Mouse (Mus musculus) embryonic fibroblast, embryonic 13.5 days (primary cell): ENCODE measurements at regions not wholly inside any gene's neighbourhood (a gene's known extent, or its start where the extent isn't known, plus 50 kb on each side); places are given as distances from the start of the nearest gene placed in this dataset.

ENCODE experiments used
- H3K27ac ChIP-seq: 2 replicates; pipeline ENCODE4 v1.5.1; 2012; ENCODE audit warnings: low read length, control low read depth, inconsistent platforms; ENCODE audit not compliant: insufficient read depth
- H3K4me1 ChIP-seq: 2 replicates; pipeline ENCODE4 v1.6.1; 2011; ENCODE audit warnings: low read length; ENCODE audit not compliant: control insufficient read depth, insufficient read depth
- H3K4me3 ChIP-seq: 2 replicates; pipeline ENCODE4 v1.5.1; 2011; ENCODE audit warnings: mild to moderate bottlenecking, control low read depth, low read length; ENCODE audit not compliant: insufficient read depth
- CTCF ChIP-seq: IDR thresholded peaks from 2 replicates; pipeline ENCODE4 v1.5.1; 2011; ENCODE audit warnings: mild to moderate bottlenecking, control low read depth, low read length, moderate library complexity, borderline replicate concordance; ENCODE audit not compliant: insufficient read depth
- POLR2A ChIP-seq: IDR thresholded peaks from 2 replicates; pipeline ENCODE4 v1.6.1; 2011; ENCODE audit warnings: low read depth, mild to moderate bottlenecking, control low read depth, low read length, moderate library complexity

DNA sequence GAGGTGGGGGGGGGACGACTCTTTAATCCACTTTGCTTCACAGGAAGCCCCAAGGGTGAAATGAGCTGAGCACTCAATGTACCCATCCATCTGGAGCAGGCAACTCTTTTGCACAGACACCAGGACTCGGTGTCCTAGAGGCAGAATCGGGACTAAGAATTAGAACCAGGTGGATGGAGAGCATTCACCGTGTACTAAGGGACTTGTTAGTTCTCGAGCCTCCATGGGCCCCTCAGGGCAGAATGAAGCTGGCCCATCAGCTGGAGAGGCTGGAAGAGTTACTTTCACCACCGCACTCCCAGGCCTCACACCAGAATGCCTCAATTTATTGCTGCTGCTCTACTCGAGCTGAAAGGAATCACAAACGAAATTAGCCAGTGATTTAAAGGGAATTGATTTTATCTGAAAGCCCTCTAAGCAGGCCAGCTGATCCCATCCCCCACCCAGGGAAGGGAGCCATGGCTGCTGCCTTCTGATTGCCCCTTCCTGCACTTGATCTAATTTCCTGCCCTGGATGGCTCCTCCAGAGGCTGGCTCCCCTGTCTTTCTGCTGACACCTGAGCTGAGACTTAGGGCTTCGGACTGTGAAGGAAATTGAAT, 66.2 kb upstream of the Otos start:
- no peak overlapping the region for H3K27ac ChIP-seq
- TF ChIP-seq POLR2A, result no peak
- no peak for TF ChIP-seq CTCF

DNA sequence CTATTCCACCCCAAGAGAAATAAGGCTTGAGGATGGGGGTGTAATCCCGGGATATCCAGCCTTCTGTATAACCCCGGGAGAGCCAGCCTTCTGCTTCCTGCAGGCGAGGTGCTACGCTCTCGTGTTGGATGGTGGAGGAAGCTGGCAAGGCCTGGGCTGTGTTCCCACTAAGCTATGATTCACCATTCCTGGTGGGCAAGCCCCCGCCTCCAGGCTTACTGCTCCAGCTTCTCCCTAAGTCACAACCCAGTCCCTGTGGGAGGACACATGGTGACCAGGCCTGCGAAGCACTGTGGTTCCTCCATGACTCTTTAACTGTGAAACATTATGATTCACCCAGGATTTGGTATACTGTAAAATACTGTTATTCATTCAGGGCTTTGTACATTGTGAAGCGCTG, 63.7 kb upstream of the Otos start:
- no peak overlapping the region for H3K4me3 ChIP-seq
- H3K27ac ChIP-seq, result no peak overlapping the region
- TF ChIP-seq POLR2A (no peak), CTCF (no peak)
- H3K4me1 ChIP-seq, result no peaks in the 10 kb centered on the region

More for the DNA sequence above, 66.2 kb upstream of the Otos start:
- Histone ChIP-seq H3K4me3 (no peak overlapping the region), H3K4me1 (no peaks in the 10 kb centered on the region)

DNA sequence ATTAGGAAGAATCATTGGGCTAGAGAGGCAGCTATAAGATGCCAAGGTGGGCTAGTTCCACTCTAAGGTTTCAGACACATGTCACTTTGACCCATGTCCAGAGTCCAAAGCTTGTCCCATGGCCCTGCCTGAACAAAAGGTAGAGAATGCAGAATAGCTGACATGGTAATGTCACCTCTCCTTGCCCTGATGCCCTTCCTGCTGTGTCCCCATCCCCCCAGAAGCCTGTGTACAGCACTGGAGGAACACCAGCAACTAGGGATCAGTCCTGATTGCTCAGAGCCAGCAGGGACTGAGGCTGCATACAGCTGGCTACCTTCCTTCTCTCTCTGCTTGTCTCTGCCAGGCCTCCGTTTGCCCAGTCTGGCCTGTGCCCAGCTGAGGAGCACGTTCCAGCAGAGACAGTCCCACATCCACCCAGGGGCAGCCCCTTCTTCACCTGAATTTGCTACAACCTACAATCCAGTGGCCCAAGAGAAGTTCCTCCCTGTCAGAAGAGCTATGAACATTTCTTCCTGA, 61.7 kb upstream of the Otos start:
- H3K27ac ChIP-seq, result no peak overlapping the region
- H3K4me1 ChIP-seq, result no peaks in the 10 kb centered on the region
- H3K4me3 ChIP-seq, result no peak overlapping the region
- no peak for TF ChIP-seq CTCF
- TF ChIP-seq POLR2A, result no peak

DNA sequence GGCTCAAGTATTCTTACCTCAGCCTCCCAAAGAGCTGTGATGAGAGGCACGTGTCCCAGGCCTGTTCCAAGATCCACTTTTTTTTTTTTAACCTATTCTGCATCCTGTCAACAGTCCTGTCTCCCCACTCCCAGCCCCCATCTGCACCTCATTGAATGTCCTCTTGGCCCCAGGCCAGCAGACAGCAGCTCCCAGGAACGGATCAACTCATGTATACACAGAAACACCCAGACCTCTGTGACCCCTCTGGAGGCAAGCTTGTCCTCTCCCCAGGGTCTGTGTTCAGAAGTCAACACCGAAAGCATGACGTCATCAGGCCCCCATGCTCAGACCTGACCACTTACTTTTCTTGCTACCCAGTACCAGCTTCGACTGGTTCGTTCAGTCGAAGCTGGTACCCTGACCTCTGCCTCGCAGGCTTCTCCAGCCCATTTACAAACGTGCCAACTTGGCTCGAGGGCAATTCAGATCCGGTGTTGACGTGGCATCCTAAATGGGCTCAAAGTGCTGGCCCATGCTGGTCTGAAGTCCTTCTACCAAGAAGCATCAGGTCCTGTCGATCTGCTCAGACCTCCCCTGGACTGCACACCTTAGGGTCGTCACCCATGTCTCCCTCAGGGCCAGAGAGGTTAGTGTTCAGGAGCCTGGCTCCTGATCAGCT, 60.7 kb upstream of the Otos start:
- H3K4me3 ChIP-seq, result no peak overlapping the region
- H3K27ac ChIP-seq, result no peak overlapping the region
- no peaks in the 10 kb centered on the region for H3K4me1 ChIP-seq
- no peak for TF ChIP-seq POLR2A
- TF ChIP-seq CTCF, result no peak

GRCm38 (mm10) chr1:92707917-92708897, 59.6 kb upstream of the Otos start:
- Histone ChIP-seq H3K4me1 (no peaks in the 10 kb centered on the region), H3K27ac (no peak overlapping the region), H3K4me3 (no peak overlapping the region)
- no peak for TF ChIP-seq POLR2A
- no peak for TF ChIP-seq CTCF

DNA sequence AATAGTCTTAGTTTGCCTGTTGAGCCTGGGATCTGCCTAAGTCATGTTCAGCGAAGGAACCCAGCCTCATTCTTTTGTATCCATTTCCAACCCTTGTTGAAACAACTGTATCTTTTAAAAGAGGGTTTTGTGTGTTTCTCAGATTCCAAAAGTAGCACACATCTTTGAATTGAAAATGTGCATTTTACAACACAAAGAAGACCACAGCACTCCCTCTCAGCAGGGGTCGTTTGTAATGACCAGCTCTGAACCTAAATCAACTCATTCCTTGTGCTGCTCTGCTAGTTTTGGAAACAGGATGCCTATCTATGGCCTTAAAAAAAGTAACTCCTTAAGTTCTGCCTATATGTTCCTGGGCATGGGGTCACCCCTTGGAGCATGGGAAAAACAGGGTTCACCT, 58.8 kb upstream of the Otos start:
- TF ChIP-seq CTCF (no peak), POLR2A (no peak)
- Histone ChIP-seq H3K4me3 (no peak overlapping the region), H3K27ac (no peak overlapping the region), H3K4me1 (no peaks in the 10 kb centered on the region)

DNA sequence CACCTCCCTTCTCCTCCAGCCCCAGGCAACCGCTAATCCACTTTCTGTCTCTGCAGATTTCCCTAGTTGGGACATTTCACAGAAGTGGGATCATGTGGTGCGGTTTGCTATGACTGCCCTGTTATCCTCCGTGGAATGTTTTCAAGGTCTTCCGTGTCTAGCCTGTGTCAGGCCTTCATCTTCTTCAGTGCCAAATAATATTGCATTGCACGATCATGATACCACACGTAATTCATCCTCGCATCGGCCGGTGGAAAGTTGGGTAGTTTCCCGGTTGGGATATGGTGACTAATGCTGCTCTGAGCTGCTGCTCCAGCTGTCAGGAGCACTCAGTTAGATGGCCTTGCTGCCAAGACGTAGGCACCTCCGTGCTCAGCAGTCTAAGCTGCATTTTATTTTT, 55.3 kb upstream of the Otos start:
- TF ChIP-seq POLR2A, result no peak
- peak overlapping the region; percentile 16; the same call in 1 of the 2 replicates for H3K27ac ChIP-seq
- no peak overlapping the region for H3K4me3 ChIP-seq
- H3K4me1 ChIP-seq, result 0 out of 2 replicates have a peak, but pooled peaks cover 1% of the 10 kb centered on the region

DNA sequence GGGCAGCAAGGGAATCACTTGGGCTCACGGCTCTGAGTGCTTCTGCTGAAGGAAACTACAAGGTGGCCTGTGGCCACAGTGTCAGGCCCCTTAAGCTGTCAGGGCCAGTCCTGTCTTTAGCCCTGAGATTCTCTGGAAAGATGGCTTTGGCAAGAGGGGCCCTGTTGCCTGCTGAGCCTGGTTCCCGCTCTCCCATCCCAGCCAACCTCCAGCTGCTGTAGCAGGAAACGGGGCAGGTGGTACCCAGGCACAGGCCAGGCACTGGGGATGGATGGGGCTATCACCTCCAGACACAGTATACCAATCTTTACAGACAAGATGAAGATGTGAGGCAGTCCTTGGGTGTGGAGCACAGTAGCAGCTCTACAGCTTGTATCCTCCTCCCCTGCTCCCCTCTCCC, 54.6 kb upstream of the Otos start:
- TF ChIP-seq CTCF (no peak), POLR2A (no peak)
- Histone ChIP-seq H3K27ac (peak overlapping the region; percentile 16), H3K4me1 (0 out of 2 replicates have a peak, but pooled peaks cover 3% of the 10 kb centered on the region), H3K4me3 (no peak overlapping the region)

DNA sequence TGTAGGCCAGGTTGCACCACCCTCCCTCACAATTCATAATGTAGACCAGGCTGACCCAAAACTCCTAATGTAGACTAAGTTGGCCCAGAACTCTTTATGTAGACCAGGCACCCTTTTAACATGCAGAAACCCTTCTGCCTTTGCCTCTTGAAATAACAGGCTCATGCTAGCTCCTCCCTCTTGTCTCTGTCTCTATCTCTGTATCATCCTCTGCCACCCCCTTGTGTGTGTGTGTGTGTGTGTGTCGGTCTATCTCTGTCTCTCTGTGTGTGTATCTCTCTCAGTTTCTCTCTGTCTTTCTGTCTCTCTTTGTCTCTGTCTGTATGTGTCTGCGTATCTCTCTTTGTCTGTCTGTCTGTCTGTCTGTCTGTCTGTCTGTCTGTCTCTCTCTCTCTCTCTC, 51.5 kb upstream of the Otos start:
- Histone ChIP-seq H3K27ac (no peak overlapping the region), H3K4me1 (0 out of 2 replicates have a peak, but pooled peaks cover 3% of the 10 kb centered on the region), H3K4me3 (no peak overlapping the region)
- TF ChIP-seq POLR2A, result no peak
